Mouse (Mus musculus) right cerebral cortex, adult 2 months (tissue): Measurements from ENCODE around the gene Fam234a.
"Not testable (repeated sequence)": the region's sequence is repeated elsewhere in the genome, so short reads cannot be mapped to it uniquely, and the experiment has no call there.

Source experiments
- DNase-seq, 2 experiments: peaks; one replicate each; pipeline ENCODE4 v3.0.0; 2021 to 2022; ENCODE audit warnings: low spot score in 2 of 2

The Fam234a gene

GRCm38 (mm10) chr17:26234386-26234785 is 9.7 kb downstream of the Fam234a start:
- DNase-seq, result no peak

DNA sequence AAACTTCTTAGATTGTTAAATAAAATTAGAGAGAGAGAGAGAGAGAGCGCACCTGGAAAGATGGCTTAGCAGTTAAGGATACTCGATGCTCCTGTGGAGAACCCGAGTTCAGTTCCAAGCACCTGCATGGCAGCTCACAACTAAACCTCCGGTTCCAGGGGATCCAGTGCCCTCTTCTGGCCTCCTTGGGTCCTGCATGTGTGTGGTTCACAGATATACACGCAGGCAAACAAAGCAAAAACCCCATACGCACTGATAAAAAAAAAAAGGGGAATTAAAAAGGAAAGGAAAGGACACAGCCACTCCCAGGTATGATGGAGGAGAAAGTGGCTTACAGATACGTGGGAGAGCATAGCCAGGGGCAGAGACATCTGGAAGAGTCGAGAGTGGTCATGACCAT is 11.2 kb downstream of the Fam234a start:
- no peak for DNase-seq

DNA sequence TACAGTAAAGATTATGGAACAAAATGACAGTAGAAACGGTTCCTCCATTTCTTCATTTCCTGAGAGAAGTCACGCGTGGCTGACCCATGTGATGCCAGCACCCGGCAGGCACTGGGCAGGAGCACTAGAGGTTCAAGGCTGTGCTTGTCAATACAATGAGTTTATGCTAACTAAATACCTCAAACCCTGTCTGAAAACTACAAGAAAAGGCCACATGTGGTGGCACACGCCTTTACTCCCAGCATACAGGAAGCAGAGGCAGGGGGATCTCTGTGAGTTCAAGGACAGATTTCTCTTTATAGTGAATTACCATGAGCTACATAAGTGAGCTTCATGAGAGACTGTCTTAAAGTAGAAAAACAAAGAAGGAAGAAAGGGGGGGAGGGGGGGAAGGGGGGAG is 12.9 kb downstream of the Fam234a start:
- no peak for DNase-seq

DNA sequence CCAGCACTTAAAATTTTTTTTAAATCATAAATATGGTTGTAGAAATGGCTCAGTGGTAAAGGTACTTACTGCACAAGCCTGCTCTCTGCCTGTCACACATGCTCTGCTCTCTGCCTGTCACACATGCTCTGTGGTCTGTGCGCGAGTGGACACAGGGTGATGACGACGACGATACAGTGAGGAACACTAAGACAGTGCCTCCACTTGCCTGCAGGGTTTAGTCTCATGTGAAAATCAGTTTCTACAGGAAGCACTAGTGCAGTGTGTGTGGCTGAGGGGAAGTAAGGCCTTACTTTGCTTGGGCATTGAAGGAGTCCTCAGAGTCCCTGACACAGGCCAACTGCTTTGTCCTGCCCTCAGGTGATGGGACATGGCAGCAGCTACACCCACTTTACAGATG is 14.3 kb downstream of the Fam234a start:
- no peak for DNase-seq

GRCm38 (mm10) chr17:26225150-26225549 is 18.9 kb downstream of the Fam234a start:
- no peak for DNase-seq

GRCm38 (mm10) chr17:26221508-26221907 is 22.5 kb downstream of the Fam234a start:
- no peak for DNase-seq

DNA sequence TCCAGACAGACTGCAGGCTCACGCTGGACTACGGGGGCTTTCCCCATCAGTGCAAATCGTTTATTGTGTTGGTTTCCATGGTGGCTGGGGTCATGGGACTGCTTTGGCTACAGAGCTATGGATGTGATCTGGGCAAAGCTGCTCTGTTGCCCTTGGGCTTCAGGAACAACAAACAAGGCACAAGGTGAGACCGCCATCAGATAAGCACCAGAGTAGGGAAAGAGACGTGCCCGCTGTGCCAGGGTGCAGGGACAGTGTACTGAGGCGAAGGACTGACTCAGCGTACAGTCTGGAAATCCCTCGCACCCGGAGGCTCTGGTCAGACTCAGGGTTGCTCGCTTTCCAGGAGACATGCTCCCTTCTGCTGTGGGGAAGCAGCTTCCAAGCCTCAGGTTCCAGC is 31.4 kb downstream of the Fam234a start:
- DNase-seq, result no peak

GRCm38 (mm10) chr17:26212241-26212640 is 31.8 kb downstream of the Fam234a start:
- no peak for DNase-seq

GRCm38 (mm10) chr17:26207686-26208085 is 36.4 kb downstream of the Fam234a start, which contains the start of gene Arhgdig:
Gene Arhgdig (minus strand): TSS chr17:26207786.
- no peak for DNase-seq

GRCm38 (mm10) chr17:26206392-26206791 is 37.6 kb downstream of the Fam234a start:
- DNase-seq, result no peak

- DNase-seq, result no peak
Measured at GRCm38 (mm10) chr17:26204766-26205165, 39.3 kb downstream of the Fam234a start.

DNA sequence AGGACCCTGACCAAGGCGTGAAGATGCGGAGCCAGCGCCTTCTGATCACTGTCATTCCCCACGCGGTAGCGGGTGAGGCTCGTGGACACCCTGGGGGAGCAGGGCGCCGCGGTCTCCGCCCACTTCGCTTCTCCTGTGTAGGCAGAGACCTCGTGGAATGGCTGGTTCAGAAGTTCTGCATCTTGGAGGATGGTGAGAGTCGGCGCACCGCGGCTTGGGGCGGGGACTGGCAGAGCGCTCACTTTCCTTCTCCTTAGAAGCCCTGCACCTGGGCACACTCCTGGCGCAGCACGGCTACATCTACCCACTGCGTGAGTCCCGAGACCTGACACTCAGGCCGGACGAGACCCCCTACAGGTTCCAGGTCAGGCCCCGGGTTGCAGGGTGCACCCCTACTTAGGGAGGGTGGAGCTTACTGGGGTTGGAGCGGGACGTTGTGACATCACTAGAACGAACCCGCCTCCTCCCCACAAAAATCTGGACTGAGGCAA is 40.7 kb downstream of the Fam234a start:
- peak; percentile 66 to 74 for DNase-seq

DNA sequence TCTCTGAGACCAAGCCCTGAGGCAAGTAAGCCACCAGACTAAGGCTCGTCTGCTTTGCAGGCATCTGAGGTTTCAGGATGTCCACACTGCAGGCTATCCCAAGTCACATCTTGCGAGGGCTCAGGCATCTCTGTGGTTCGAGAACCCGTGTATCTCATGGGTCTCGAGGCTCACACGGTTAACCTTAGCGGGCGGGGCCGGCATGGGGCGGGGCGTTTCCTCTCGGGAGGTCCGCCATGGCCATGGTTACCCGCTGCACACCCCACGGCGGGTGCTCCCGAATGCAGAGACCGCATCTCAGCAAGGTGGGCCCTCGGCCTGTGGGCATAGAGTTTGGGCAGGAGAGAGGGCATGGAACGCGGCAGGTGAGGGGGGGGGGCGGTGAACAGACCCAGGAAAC is 41.3 kb downstream of the Fam234a start, which contains the start of gene Rgs11:
Rgs11 (plus strand) TSS at position 215 of the 400 bp plus-strand sequence.
- DNase-seq, result peak; percentile 43 to 44

DNA sequence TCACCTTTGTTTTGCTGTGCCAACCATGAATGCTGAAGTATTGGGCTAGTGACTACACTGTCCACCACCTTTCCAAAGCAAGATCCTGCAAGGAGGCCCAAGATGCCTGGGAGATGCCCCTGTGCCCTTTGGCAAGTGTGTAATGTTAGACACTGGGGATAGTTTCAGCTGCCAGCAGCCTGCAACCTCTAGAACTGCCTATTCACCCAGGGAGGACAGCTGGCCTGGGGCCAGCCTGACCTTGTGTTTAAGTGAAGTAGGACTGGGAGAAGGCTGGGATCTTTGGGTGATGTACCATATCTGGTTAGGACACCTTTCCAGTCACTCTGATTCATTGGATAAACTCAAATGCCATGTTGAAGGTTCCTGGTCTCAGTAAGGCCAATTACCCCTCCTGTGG is 42.0 kb downstream of the Fam234a start:
- DNase-seq, result no peak

DNA sequence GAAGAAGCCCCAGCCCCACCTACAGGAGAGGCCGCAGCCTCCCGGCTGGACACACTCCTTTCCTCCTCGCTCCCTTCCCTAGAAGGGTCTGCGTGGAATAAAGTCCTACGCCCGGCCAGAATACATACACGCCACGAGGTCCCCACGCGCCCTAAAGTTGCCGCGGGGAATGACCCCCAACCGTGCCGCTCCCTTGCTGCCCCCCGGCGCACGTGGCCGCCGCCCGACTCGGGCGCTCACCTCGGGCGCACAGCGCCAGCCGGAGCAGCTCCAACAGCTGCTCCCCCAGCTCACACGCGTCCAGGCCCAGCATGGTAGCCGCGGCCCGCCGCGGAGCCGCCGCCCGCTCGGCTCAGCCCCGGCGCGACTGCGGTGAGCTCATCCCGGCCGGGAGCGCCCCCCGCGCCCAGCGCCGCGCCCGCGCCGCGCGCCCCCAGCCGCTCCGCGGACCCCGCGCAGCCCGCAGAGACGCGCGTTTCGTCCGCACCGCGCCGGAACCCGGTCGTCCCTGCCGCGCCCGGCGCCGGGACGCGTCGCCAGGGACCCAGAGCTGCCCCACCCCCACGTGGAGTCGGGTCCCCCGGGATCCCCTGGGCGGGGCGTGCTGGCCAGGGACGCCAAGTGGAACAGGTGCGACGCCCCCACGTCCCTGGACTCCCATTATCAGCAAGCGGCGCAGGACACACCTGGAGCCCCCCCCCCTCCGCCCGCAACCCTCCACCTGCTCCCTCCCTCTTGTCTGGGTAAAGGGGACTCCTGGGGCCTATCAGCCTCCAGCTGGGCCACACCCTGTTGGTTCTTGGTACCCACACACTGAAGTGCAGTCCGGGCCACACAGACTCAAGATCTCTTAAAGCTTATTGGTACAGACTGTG is 43.0 kb downstream of the Fam234a start:
- peak in 1 of 2 experiments; percentile 25 for DNase-seq

DNA sequence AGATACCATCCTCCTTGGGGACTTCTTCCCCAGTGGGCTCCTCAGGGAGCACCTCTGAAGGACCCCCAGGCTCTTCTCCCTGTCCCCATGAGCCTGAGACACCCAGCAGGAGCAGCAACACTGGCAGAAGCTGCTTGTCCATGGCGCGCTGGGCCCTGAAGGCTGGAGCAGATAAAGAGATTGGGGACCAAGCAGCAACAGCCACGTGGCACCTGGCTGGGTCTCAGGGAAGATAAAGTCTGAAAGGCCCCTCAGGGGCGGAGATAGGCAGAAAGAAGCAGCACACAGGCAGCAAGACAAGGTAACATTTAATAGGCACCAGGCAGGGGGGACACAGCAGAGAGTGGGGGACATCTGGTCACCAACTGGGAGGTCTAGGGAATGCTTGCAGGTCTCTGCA is 45.1 kb downstream of the Fam234a start, which contains the start of gene Pdia2:
Pdia2 (minus strand) TSS at position 196 of the 400 bp plus-strand sequence.
- DNase-seq, result no peak

GRCm38 (mm10) chr17:26192481-26193190 is 51.4 kb downstream of the Fam234a start:
- no peak for DNase-seq

DNA sequence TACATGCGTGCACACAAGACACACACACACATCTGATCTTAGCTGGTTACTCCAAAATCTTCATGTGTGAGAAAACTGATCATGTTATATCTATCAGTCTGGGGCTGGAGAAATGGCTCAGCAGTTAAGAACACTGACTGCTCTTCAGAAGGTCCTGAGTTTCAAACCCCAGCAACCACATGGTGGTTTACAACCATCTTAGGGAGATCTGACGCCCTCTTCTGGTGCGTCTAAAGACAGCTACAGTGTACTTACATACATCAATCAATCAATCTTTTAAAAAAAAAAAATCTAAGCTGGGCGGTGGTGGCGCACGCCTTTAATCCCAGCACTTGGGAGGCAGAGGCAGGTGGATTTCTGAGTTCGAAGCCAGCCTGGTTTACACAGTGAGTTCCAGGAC is 52.6 kb downstream of the Fam234a start:
- DNase-seq, result not testable (repeated sequence)

DNA sequence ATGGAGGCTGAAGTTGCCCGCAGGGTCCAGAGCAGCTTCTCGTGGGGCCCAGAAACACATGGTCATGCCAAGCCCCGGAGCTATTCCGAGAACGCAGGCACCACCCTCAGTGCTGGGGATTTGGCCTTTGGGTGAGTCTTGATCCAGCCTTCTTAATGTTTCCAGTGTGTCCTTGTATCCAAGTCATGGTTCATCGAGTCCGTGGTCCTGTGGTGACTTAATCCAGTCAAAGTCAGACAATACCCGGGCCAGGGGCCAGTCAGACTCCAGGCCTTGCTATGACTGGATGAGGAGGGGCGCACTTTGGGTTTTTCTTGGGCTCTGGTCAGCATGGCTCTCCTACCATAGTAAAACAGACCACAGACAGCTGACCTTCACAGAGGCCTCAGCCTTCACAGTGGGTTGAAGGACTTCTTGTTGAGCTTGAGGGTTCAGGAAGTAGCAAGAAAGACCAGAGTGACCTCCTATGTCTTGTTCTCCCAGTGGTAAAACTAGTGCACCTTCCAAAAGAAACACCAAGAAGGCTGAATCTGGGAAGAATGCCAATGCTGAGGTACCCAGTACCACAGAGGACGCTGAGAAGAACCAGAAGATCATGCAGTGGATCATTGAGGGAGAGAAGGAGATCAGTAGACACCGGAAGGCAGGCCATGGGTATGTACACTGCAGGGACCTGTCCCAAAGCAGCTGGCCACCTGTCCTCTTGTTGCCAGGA is 55.8 kb downstream of the Fam234a start:
- DNase-seq, result no peak

DNA sequence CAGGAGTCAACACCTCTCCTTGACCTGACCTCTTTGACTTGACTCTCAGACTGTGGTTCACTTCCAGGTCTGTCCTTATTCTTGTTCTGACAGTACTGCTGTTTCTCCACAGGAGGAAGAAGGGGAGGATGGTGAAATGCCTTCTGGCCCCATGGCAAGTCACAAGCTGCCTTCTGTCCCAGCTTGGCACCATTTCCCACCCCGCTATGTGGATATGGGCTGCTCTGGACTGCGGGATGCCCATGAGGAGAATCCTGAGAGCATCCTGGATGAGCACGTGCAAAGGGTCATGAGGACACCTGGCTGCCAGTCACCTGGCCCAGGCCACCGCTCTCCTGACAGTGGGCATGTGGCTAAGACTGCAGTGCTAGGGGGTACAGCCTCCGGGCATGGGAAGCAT is 56.5 kb downstream of the Fam234a start:
- no peak for DNase-seq

DNA sequence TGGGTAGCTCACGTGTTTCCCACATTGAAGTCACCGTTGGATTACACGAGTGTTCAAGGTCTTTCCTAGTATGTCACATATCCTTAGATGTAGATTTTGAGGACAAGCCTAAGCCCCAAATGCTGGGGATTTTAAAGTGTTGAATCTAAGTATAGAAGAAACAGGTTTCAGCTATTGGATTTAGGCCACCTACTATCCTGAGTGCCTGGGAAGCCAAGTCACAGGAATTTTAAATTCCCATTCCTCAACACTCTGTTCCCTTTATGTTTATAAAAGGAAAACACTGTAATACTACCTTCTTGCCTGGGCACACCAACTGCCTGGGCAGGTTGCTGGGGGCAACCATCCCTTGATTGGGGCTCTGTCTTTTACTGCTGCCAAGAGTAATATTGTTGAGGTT is 62.9 kb downstream of the Fam234a start:
- no peak for DNase-seq

DNA sequence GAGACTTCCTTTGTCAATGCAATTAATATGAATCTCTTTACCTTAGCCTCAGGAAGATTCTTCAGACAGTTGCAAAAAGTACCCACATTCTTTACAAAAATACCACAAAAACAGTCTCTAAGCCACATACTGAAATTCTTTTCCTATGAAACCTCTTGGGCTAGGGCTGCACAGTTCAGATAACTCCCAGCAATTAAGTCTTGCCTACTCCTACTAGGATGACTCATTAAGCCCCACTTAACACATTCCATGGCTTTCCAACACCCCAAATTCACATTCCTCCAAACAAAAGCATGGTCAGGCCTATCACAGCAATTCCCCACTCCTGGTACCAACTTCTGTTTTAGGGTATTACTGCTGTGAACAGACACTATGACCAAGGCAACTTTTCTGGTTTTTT is 65.4 kb downstream of the Fam234a start:
- DNase-seq, result no peak
